Mouse (Mus musculus) forebrain, postnatal 0 days (tissue): ENCODE measurements around the gene Ccnyl1. TPM values are rescaled to one million over a fixed set of nuclear protein-coding genes. Genes with fewer than 3 reads are reported as not detected.
"Not testable (repeated sequence)": the region's sequence is repeated elsewhere in the genome, so short reads cannot be mapped to it uniquely, and the experiment has no call there.

Experiments used
- ATAC-seq: fragments of 200-750 bp; cut with Nextera tagmentation; 2 replicates; pipeline ENCODE4 v1.8.0; 2017; ENCODE audit warnings: mild to moderate bottlenecking, moderate library complexity
- DNase-seq: peaks from one replicate; pipeline ENCODE4 v3.0.0-alpha.2; 2015
- H3K27ac ChIP-seq: fragments of 300-500 bp; sonication (generic); 2 replicates; pipeline ENCODE4 v1.5.1; 2014; ENCODE audit warnings: low read depth, mild to moderate bottlenecking, antibody characterized with exemption, low read length, moderate library complexity, mixed read lengths
- H3K27me3 ChIP-seq: fragments of 300-500 bp; sonication (generic); 2 replicates; pipeline ENCODE4 v1.6.1; 2014; ENCODE audit warnings: mild to moderate bottlenecking, low read length, mixed read lengths; ENCODE audit not compliant: insufficient read depth
- H3K36me3 ChIP-seq: fragments of 300-500 bp; sonication (generic); 2 replicates; pipeline ENCODE4 v1.6.1; 2014; ENCODE audit warnings: mild to moderate bottlenecking, moderate library complexity; ENCODE audit not compliant: insufficient read depth
- H3K4me1 ChIP-seq: fragments of 300-500 bp; sonication (generic); 2 replicates; pipeline ENCODE4 v1.6.1; 2014; ENCODE audit warnings: antibody characterized with exemption; ENCODE audit not compliant: insufficient read depth
- H3K4me2 ChIP-seq: fragments of 300-500 bp; sonication (generic); 2 replicates; pipeline ENCODE4 v1.6.1; 2014; ENCODE audit warnings: low read depth, mild to moderate bottlenecking, moderate library complexity
- H3K4me3 ChIP-seq: fragments of 300-500 bp; sonication (generic); 2 replicates; pipeline ENCODE4 v1.5.1; 2014; ENCODE audit warnings: low read depth, low read length, mixed read lengths
- H3K9ac ChIP-seq: fragments of 300-500 bp; sonication (generic); 2 replicates; pipeline ENCODE4 v1.6.1; 2014; ENCODE audit warnings: mild to moderate bottlenecking
- H3K9me3 ChIP-seq: fragments of 300-500 bp; sonication (generic); 2 replicates; pipeline ENCODE4 v1.6.1; 2016; ENCODE audit warnings: low read length
- CTCF ChIP-seq: sonication (generic); IDR thresholded peaks from 2 replicates; pipeline ENCODE4 v1.5.1; 2016; ENCODE audit warnings: antibody characterized with exemption, control low read depth, low read depth
- WGBS: fragments of 180-500 bp; shearing (Covaris S2); extraction: QIAGEN DNeasy Blood & Tissue Kit; methylation state at CpG from one replicate; pipeline ENCODE4 v1.1.7; 2014; 5-methylcytosine and 5-hydroxymethylcytosine counted together
- polyA plus RNA-seq: library from polyadenylated mRNA; unstranded; fragments of >200 nt; fragmentation: Nextera tagmentation; extraction: Ambion mirVana; gene quantifications from 2 replicates; pipeline ENCODE4 v1.2.1, GENCODE M21; 2015
- total RNA-seq: library from RNA; depleted of rRNA; stranded (reverse); fragments of >200 nt; gene quantifications from 2 replicates; pipeline ENCODE4 v1.2.3, GENCODE M21; 2014; rRNA removed

Ccnyl1 gene
- total RNA-seq (20.3 and 24.7 TPM in 2 replicates), polyA plus RNA-seq (3.1 and 3.4 TPM in 2 replicates)

DNA sequence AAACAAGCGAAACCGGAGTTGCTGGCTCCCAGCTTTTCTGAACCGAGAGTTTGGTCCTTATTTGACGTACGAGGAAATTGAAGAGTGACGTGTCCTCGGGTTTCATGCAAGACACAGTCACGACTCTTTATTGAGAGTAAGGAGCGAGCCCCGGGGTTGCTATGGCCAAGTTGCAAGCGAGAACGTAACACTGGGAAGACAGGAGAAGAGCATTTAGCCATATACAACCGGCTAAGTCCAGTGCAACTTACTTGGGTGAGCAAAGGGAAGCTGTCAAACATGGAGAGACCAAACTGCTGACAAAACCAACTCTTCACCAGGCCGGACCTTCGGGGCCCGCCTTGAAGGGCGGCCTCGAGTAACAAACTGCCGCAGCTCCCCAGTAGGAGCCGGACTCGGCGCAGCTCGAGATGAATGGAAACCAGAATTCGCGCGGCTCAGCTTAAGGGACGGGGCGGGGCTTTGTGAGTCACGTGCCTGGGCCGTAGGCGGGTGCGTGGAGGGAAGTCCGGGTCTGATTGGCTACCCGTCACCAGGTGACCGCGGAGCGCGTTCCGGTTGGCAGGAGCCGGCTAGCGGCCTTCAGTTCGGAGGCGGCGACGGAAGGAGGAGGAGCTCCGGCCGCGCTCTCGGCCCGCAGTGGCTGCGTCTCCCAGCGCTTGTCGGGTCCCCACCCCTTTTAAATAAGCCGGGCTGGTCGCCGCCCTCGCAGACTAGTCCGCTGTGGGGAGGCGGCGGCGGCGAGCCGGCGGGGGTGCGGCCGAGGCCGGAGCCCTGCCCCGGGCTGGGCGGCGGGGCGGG lies at the start of gene Ccnyl1:
Gene Ccnyl1 (plus strand): TSS at position 243 of the 801 bp plus-strand sequence.
- H3K27me3 ChIP-seq, result no peaks in the 10 kb centered on the region
- WGBS, result under 1% methylated on average over 70 of the region's 71 CpGs
- peak within 1 kb of the TSS; percentile 68 for H3K9ac ChIP-seq
- peak within 1 kb of the TSS; percentile 69 for H3K27ac ChIP-seq
- peak within 1 kb of the TSS; percentile 81 for H3K4me3 ChIP-seq
- no peak for TF ChIP-seq CTCF
- peaks cover 27% of the 10 kb centered on the region for H3K4me1 ChIP-seq
- peak; percentile 99 for ATAC-seq
- peak within 1 kb of the TSS; percentile 91 for H3K4me2 ChIP-seq
- no peaks in the 10 kb centered on the region for H3K36me3 ChIP-seq
- DNase-seq, result peak; percentile 99
- H3K9me3 ChIP-seq, result no peaks in the 10 kb centered on the region

- Histone ChIP-seq H3K27ac (no peak overlapping the region), H3K4me3 (no peak overlapping the region), H3K9me3 (no peaks in the 10 kb centered on the region), H3K9ac (no peak overlapping the region), H3K4me1 (no peaks in the 10 kb centered on the region), H3K36me3 (no peaks in the 10 kb centered on the region), H3K4me2 (no peak overlapping the region), H3K27me3 (no peaks in the 10 kb centered on the region)
- 50% methylated on average over 6 of the region's 6 CpGs for WGBS
- peak; percentile 85 for ATAC-seq
- DNase-seq, result peak; percentile 70
- TF ChIP-seq CTCF, result no peak
Observed at GRCm38 (mm10) chr1:64641069-64641468, 49.2 kb upstream of the Ccnyl1 start.

GRCm38 (mm10) chr1:64642541-64642940 lies 47.7 kb upstream of the Ccnyl1 start:
- WGBS, result 72% methylated on average over 8 of the region's 8 CpGs
- H3K36me3 ChIP-seq, H3K27ac ChIP-seq, H3K9me3 ChIP-seq, H3K27me3 ChIP-seq, DNase-seq, ATAC-seq, H3K9ac ChIP-seq, H3K4me3 ChIP-seq, H3K4me1 ChIP-seq, H3K4me2 ChIP-seq: not testable (repeated sequence)

GRCm38 (mm10) chr1:64644513-64644912 lies 45.7 kb upstream of the Ccnyl1 start:
- H3K9ac ChIP-seq, result no peak overlapping the region
- no peaks in the 10 kb centered on the region for H3K27me3 ChIP-seq
- TF ChIP-seq CTCF, result no peak
- H3K36me3 ChIP-seq, result no peaks in the 10 kb centered on the region
- no peak overlapping the region for H3K27ac ChIP-seq
- ATAC-seq (no peak), DNase-seq (no peak)
- 95% methylated on average over 3 of the region's 3 CpGs for WGBS
- no peaks in the 10 kb centered on the region for H3K4me1 ChIP-seq
- no peak overlapping the region for H3K4me2 ChIP-seq
- H3K4me3 ChIP-seq, result no peak overlapping the region
- no peaks in the 10 kb centered on the region for H3K9me3 ChIP-seq

- Histone ChIP-seq H3K27me3 (no peaks in the 10 kb centered on the region), H3K36me3 (no peaks in the 10 kb centered on the region), H3K9me3 (no peaks in the 10 kb centered on the region), H3K4me1 (no peaks in the 10 kb centered on the region), H3K4me2 (no peak overlapping the region), H3K9ac (no peak overlapping the region), H3K27ac (no peak overlapping the region), H3K4me3 (no peak overlapping the region)
- ATAC-seq (no peak), DNase-seq (no peak)
- no peak for TF ChIP-seq CTCF
- 83% methylated on average over 11 of the region's 11 CpGs for WGBS
Observed at GRCm38 (mm10) chr1:64649362-64650124, 40.7 kb upstream of the Ccnyl1 start.

GRCm38 (mm10) chr1:64653701-64654100 lies 36.6 kb upstream of the Ccnyl1 start:
- H3K9ac ChIP-seq, result no peak overlapping the region
- H3K27ac ChIP-seq, result no peak overlapping the region
- no peaks in the 10 kb centered on the region for H3K4me1 ChIP-seq
- no peaks in the 10 kb centered on the region for H3K27me3 ChIP-seq
- no peak overlapping the region for H3K4me3 ChIP-seq
- H3K9me3 ChIP-seq, result no peaks in the 10 kb centered on the region
- no peak for TF ChIP-seq CTCF
- H3K4me2 ChIP-seq, result no peak overlapping the region
- DNase-seq (no peak), ATAC-seq (no peak)
- 93% methylated on average over 6 of the region's 6 CpGs for WGBS
- no peaks in the 10 kb centered on the region for H3K36me3 ChIP-seq

DNA sequence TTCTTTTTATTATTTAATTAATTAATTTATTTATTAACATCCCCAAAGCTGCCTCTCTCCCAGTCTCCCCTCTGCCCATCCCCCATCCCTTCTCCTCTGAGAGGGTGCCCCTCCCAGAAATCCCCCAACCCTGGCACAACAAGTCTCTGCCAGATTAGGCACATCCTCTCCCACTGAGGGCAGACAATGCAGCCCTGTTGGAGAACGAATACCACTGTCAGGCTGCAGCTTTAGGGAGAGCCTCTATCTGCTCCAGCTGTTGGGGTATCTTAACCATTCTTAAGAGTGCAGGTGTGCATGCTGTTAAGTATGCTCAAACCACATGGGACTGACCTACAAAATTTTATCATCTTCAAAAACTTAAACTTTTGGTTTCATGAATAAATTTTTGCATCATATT lies 34.8 kb upstream of the Ccnyl1 start:
- Histone ChIP-seq H3K4me1 (no peaks in the 10 kb centered on the region), H3K27me3 (no peaks in the 10 kb centered on the region), H3K27ac (no peak overlapping the region), H3K4me2 (no peak overlapping the region), H3K9me3 (no peaks in the 10 kb centered on the region), H3K4me3 (no peak overlapping the region), H3K9ac (no peak overlapping the region), H3K36me3 (no peaks in the 10 kb centered on the region)
- ATAC-seq (no peak), DNase-seq (no peak)
- TF ChIP-seq CTCF, result no peak
- 8% methylated on average over 1 of the region's 1 CpGs for WGBS
